Mouse (Mus musculus): ENCODE data around the gene Prss12.

The Prss12 gene

DNA sequence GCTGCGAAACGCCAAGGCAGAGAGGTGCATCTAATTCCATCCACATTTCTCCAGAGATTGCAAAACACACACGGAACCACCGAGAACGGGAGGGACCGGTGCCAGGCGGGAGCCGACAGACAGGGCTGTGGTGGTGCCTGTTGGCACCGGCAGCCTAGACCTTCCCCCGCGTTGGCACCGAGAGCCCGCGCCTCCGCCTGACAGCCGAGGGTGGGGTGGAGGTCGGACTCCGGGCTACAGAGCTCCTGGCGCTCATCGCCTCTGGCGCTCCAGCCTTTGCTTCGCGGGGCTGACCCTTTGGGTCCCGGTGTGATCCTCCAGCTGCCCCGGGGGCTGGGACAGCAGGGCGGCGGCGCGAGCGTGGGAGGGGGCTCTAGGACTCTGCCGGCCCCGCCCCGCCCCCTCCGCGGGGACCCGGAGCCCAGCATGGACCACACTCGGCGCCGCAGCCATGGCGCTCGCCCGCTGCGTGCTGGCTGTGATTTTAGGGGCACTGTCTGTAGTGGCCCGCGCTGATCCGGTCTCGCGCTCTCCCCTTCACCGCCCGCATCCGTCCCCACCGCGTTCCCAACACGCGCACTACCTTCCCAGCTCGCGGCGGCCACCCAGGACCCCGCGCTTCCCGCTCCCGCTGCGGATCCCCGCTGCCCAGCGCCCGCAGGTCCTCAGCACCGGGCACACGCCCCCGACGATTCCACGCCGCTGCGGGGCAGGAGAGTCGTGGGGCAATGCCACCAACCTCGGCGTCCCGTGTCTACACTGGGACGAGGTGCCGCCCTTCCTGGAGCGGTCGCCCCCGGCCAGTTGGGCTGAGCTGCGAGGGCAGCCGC, at the start of gene Prss12:
Gene Prss12 (plus strand): TSS at position 206 of the 830 bp plus-strand sequence.
- DNase-seq = peak; percentile 64

DNA sequence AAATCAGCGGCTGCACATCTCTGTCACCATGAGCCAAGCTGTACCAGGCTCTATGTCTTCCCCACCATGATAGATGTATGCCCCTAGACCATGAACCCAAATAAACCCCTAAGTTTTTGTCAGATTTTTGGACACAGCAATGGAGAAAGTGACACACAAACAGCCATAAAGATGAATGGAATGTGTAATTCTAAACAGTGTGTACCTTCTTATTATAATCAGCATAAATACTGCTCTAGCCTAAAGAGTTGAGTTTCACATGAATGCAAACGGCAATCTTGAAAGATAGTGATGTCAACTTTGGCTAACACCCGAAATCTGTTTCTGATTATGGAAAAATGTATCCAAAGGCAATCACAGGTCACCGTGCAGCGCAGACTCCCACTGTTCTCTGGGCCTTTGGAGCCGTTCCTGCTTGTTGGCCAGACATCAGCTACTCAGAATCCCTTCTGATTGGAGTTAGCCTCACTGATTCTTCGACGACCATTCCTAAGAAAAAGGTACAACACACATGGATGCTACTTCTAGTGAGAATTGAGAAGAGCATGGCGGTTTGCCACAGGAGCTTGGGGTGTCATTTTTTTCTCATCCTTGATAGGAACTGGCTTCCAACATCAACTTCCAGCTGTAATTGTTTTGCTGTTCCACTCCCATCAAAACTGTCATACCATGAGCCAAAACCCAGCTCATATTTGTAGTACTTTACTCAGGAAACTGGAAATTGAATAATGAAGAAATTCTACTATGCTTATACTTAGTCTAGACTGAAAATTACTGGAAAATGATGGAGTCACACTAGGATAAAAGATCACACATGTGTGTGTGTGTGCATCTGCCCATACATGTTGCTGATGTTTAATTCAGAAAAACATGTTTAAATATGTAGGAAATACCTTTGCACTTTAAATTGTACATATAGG, 48.9 kb upstream of the Prss12 start:
- no peak for DNase-seq

DNA sequence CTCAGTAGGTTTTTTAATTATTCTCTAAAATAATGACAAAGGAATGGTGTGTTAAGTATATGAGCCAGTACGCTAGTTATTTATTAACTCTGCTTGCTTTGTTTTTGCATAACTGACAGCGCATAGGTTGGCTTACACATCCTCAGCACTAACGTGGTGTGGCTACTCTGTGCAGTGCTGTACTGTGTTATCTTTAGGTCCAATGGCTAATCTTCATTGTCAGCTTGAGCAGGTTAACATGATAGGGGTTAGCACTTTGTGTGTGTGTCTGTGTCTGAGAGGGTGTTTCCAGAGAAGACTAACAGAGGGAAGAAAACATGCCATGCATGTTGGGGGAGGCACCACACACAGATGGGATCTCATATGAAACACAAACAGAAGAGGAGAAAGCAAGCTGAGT, 41.8 kb upstream of the Prss12 start:
- DNase-seq = no peak

DNA sequence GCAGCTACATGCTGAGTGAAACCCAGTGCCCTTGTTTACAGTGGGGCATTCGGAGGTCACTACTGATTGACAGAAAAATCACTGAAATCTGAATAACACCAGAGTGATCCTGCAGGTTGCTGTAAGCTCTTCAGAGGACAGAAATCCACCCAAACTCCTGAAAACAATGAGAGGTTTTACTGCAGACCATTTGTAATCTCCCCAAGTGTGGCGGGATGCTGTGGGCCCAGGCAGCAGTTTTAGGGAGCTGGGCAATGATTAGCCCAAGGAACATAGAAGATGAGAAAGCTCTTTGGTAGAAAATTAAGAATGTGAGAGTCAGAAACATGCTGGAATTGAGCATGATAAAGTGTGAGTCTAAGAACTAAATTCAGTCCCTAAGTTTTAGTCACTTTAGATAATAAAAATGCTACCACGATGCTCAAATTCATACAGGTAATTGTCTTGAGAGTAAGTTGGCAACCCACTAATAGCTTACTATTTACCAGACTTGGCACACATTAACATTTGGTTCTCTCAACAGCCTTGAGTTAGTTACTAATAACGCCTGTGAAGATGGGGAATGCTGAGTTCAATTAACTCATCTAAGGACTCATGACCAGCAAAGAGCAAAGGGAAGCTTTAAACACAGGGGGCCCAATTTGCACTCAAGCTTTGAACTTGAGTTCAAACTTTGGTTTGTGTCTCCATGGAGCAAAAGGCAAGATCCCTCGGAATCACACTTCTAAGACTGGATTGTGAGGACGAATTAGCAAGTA, 34.7 kb upstream of the Prss12 start:
- DNase-seq = no peak

DNA sequence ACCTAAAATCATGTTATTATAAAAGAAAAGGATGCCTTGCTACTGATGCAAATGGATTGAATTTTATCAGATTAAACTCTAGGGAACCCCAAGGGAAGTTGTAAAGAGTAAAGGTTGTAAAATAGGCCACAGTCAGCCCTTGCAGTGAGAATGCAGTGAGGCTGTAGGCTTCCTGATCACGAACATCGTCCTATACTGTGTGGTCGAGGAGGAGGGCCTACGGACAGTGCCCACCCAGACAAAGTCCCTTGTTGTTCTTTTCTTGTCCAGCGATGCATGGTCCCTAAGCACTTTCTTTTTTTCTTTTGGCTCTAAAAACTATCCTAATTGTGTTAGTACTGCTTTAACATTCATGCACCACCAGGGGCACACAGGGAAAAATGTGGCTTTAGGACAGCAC, 33.5 kb upstream of the Prss12 start:
- DNase-seq = no peak

DNA sequence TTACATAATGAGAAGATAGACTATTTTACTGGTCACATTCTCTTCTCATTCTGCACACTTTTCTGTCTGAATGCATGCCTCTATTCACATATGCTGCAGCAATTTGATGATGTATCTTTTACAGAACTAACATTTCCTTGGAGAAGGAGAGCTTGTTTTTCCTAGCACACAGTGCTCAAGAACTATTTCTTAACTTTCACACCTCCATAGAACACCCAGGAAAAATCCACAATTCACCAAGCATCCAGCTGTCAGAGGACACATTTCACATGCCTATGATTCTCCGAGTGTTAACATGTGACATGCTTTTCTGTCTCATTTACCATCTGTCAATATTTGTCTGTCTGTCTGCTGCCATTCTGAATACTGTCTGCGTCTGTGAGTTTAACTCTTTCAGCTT, 21.1 kb upstream of the Prss12 start:
- DNase-seq = peak; percentile 15

GRCm38 (mm10) chr3:123428005-123428404, 18.7 kb upstream of the Prss12 start:
- DNase-seq = no peak

- DNase-seq = no peak
Observed at GRCm38 (mm10) chr3:123429597-123430458, 16.9 kb upstream of the Prss12 start.

GRCm38 (mm10) chr3:123431951-123432674, 14.6 kb upstream of the Prss12 start:
- DNase-seq = no peak

GRCm38 (mm10) chr3:123433362-123433761, 13.4 kb upstream of the Prss12 start:
- DNase-seq = no peak

DNA sequence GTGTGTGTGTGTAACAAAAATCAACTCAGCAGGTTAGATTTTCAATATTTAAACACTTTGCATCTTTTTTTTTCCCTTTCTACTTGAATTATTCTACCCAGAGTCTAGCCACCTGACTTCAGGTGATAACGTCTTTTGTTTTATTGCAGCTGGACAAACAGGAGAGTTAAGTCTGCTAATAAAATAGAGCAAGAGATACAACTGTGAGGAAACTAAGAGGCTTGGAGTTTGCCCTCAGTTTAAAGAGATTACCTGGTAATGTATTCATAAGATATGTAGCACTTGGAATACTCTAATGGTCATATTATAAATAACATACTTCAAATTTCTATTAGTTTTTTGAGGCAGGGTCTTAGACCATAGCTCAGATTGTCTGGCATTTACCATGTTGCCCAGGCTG, 9.1 kb upstream of the Prss12 start:
- no peak for DNase-seq

DNA sequence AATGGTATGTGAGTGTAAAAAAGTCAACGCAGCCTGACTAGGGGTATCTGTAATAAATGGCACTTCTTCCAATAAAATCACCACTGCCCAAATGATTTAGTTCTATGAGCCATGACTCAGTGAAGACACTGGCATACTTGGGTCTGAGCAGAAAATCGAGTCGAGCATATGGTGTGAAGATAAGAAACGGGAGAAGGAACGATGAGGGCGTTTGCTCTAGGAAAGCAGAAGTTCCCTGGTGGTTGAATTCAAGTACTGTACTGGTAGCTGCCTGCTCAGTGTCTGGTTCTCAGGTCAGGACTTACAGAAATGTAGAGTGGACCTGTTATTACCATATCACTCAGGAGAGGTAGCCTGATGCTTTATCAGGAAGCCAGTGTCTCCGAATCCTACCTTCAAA, 6.2 kb upstream of the Prss12 start:
- no peak for DNase-seq

- no peak for DNase-seq
Observed at GRCm38 (mm10) chr3:123444466-123444865, 2.2 kb upstream of the Prss12 start.

GRCm38 (mm10) chr3:123447538-123448059, 886 bp downstream of the Prss12 start:
- DNase-seq = no peak

DNA sequence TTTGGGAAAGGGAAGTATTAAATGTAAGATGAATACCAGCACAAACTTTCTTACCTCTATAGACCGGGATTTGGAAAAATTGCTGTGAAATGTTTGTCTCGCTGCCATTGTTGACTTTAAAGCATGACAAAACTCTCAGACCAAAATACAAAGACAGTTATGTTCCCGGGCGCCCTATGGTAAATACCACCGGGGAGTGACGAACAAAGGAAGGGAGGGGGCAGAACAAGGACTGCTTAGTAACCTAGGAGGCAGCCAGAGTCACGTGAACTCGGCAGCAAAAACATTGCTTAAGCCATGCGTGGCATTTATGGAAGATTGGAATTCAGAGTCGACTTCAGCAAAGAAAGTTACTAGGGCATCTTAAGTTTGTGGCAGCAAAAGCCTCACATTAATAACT, 1.4 kb downstream of the Prss12 start:
- DNase-seq = no peak

DNA sequence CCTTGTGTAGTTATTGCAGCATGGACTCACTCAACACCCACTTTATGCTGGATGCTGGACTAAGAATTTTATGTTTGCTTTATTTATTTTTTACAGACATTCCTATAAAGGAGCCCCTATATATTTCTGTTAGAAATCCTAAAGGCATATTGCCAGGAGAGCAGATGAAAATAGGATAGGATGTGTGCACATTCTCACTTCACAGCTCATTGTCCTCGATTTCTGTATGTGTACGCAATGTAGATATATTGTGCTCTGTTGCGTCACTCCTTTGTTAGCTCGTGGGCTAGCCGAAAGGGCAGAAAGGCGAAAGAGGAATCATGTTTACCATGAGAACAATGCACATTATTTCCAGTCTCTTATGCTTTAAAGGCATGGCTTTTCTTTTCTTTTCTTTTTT, 3.4 kb downstream of the Prss12 start:
- DNase-seq = no peak

DNA sequence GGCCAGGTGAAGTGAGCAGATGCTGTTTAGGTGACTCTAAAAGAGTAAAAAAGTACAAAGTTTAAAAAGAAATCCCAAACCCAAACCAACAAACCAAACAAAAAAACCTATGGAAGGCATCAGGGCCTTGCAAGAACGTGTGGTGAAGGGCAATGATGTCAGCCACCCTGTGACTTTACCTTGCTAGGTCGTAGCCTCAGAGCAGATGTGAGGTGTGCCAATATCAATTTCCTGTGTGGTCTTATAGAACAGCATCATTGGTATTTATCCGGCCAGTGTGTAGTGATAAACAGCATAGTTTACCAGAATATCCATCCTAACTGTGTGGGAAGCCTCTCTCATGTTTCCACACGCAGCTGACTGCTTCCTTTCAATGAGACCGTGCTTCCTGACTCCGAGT, 6.2 kb downstream of the Prss12 start:
- DNase-seq = no peak

GRCm38 (mm10) chr3:123459492-123459891, 12.8 kb downstream of the Prss12 start:
- DNase-seq = no peak

- DNase-seq = no peak
Observed at GRCm38 (mm10) chr3:123460436-123460835, 13.7 kb downstream of the Prss12 start.

DNA sequence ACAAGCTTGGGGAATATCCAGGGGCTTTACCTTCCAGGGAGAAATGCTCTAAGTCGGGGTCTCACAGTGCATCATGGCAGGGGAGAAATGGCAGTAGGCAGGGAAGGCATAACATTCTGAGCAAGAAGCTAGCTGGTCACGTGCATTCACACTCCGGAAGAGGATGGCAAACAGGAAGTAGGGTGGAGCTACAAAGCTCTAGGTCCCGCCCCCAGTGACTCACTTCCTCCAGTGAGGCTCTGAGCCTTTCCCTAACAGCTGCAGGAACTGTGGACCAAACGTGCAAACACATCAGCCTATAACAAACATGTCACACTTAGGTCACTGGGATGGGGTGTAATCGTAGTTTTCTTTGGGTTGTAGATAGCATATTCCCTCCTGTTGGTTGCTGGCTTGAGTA, 15.6 kb downstream of the Prss12 start:
- DNase-seq = no peak

DNA sequence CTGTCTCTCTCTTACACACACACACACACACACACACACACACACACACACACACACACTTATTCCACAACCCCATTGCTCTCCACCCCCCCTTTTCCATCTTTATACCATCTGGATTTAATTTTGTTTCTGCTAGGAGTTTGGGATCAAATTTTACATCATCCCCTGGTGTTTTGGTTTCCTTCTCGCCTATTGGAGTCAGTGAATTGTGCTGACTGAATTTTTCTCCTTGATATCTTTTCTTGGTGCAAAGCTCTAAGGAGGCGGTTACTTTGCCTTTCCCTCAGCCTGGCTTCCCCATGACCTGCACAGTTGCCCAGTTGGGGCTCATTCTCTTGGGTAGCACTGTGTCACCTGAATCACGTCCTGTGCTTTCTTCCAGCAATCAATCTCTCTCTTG, 30.1 kb downstream of the Prss12 start:
- no peak for DNase-seq
